Mouse (Mus musculus) lung, adult 2 months (tissue): ENCODE measurements around the gene Zfyve9.

Source experiments
- CTCF ChIP-seq: fragments of 200-500 bp; IDR thresholded peaks from 2 replicates; pipeline ENCODE4 v1.5.1; 2011; ENCODE audit warnings: mild to moderate bottlenecking, low read length, control low read depth; ENCODE audit not compliant: insufficient read depth
- POLR2A ChIP-seq: fragments of 200-500 bp; IDR thresholded peaks from 2 replicates; pipeline ENCODE4 v1.6.1; 2011; ENCODE audit warnings: low read depth, mild to moderate bottlenecking, control low read depth, low read length, borderline replicate concordance; ENCODE audit errors: extremely low read depth

GRCm38 (mm10) chr4:108595785-108596184 lies 184.8 kb downstream of the Zfyve9 start:
- TF ChIP-seq CTCF (no peak), POLR2A (no peak)
